Mouse (Mus musculus) heart, postnatal 25 days (tissue): ENCODE data around the gene Kpna6. TPM values are rescaled to one million over a fixed set of nuclear protein-coding genes. Genes with fewer than 3 reads are reported as not detected.
A peak's percentile ranks its signal among the peaks of the same experiment; 100 is the strongest.
"Not testable (repeated sequence)": the region's sequence is repeated elsewhere in the genome, so short reads cannot be mapped to it uniquely, and the experiment has no call there.

Experiments used
- DNase-seq: peaks from one replicate; pipeline ENCODE4 v3.0.0; 2022; ENCODE audit warnings: low spot score
- intact Hi-C: fragments of 180-260 bp; cut with DNase I; formaldehyde crosslinking; loops from one replicate; pipeline ENCODE4 v1.15.1; 2025
- total RNA-seq, 2 experiments: library from RNA; stranded (reverse); gene quantifications; 2 replicates each; pipeline ENCODE4 v1.2.3; 2021

Kpna6 gene
- 10 to 100 TPM; 71.7 to 79.6 TPM for total RNA-seq

- peak; percentile 81 for DNase-seq
- intact Hi-C loops: loop anchor here (1.0 kb wide), 1 partner anchor 24 kb away; the partner anchor contains the start of gene Tmem39b
Measured at GRCm38 (mm10) chr4:129672083-129672877, at the start of gene Kpna6. Gene Kpna6, minus strand, starts transcription at chr4:129672767.

- no peak for DNase-seq
- intact Hi-C loops: no loop called here
Measured at GRCm38 (mm10) chr4:129716310-129716709, 43.7 kb upstream of the Kpna6 start.

- DNase-seq: no peak
- intact Hi-C loops: no loop called here
Measured at GRCm38 (mm10) chr4:129709486-129710129, 37.0 kb upstream of the Kpna6 start.

- intact Hi-C loops: no loop called here
- no peak for DNase-seq
Measured at GRCm38 (mm10) chr4:129706750-129707149, 34.2 kb upstream of the Kpna6 start.

- intact Hi-C loops: loop anchor here (2.0 to 5.0 kb wide), 4 partner anchors 40 to 385 kb away; partner anchors contain the start of genes Adgrb2 and Khdrbs1
- DNase-seq: peak; percentile 36
Measured at GRCm38 (mm10) chr4:129702454-129702853, 29.9 kb upstream of the Kpna6 start.

- peak; percentile 46 for DNase-seq
- intact Hi-C loops: loop anchor here (1.0 to 5.0 kb wide), 5 partner anchors 41 to 386 kb away; partner anchors contain the start of genes Adgrb2 and Khdrbs1
Measured at GRCm38 (mm10) chr4:129701503-129702377, 29.2 kb upstream of the Kpna6 start.

- DNase-seq: not testable (repeated sequence)
- intact Hi-C loops: loop anchor here (1.0 to 5.0 kb wide), 4 partner anchors 42 to 387 kb away; partner anchors contain the start of genes Adgrb2 and Khdrbs1
Measured at GRCm38 (mm10) chr4:129700661-129701060, 28.1 kb upstream of the Kpna6 start.

- intact Hi-C loops: loop anchor here (5.0 kb wide), 3 partner anchors 42 to 387 kb away; partner anchors contain the start of genes Adgrb2 and Khdrbs1
- no peak for DNase-seq
Measured at GRCm38 (mm10) chr4:129700216-129700615, 27.6 kb upstream of the Kpna6 start.

GRCm38 (mm10) chr4:129697191-129697590 lies 24.6 kb upstream of the Kpna6 start:
- no peak for DNase-seq

GRCm38 (mm10) chr4:129696158-129696985 lies 23.8 kb upstream of the Kpna6 start, which contains the start of gene Tmem39b:
Gene Tmem39b, minus strand, starts transcription at chr4:129696838.
- intact Hi-C loops: loop anchor here (1.0 kb wide), 1 partner anchor 24 kb away; the partner anchor contains the start of gene Kpna6
- DNase-seq: peak; percentile 85

More at GRCm38 (mm10) chr4:129697191-129697590, 24.6 kb upstream of the Kpna6 start:
- intact Hi-C loops: no loop called here

- DNase-seq: no peak
- intact Hi-C loops: loop anchor here (1.0 kb wide), 1 partner anchor 23 kb away; the partner anchor contains the start of gene Kpna6
Measured at GRCm38 (mm10) chr4:129695815-129696157, 23.2 kb upstream of the Kpna6 start.

GRCm38 (mm10) chr4:129684531-129684930 lies 12.0 kb upstream of the Kpna6 start:
- DNase-seq: no peak
- intact Hi-C loops: no loop called here

GRCm38 (mm10) chr4:129683901-129684493 lies 11.4 kb upstream of the Kpna6 start:
- intact Hi-C loops: no loop called here
- no peak for DNase-seq

GRCm38 (mm10) chr4:129681837-129682236 lies 9.3 kb upstream of the Kpna6 start:
- intact Hi-C loops: no loop called here
- DNase-seq: no peak

- intact Hi-C loops: loop anchor here (1.0 kb wide), 1 partner anchor 23 kb away; the partner anchor contains the start of gene Tmem39b
Measured at GRCm38 (mm10) chr4:129672878-129673449, 397 bp upstream of the Kpna6 start.

GRCm38 (mm10) chr4:129671491-129672082 lies 980 bp downstream of the Kpna6 start:
- DNase-seq: peak; percentile 7
- intact Hi-C loops: loop anchor here (1.0 kb wide), 1 partner anchor 25 kb away; the partner anchor contains the start of gene Tmem39b

More at GRCm38 (mm10) chr4:129672878-129673449, 397 bp upstream of the Kpna6 start:
- no peak for DNase-seq

GRCm38 (mm10) chr4:129662255-129662813 lies 10.2 kb downstream of the Kpna6 start:
- intact Hi-C loops: no loop called here
- no peak for DNase-seq
